Mouse (Mus musculus) CH12.LX (cell line): ENCODE measurements around the gene Apba1. TPM values are rescaled to one million over a fixed set of nuclear protein-coding genes. Genes with fewer than 3 reads are reported as not detected.

Source experiments
- DNase-seq: peaks from one replicate; pipeline ENCODE4 v3.0.0-alpha.2; 2013; ENCODE audit errors: extremely low read depth
- H3K27ac ChIP-seq: 2 replicates; pipeline ENCODE4 v1.5.1; 2012; ENCODE audit warnings: low read depth, mild to moderate bottlenecking, control low read depth, moderate library complexity; ENCODE audit not compliant: insufficient read depth
- H3K27me3 ChIP-seq: replicated peaks from 2 replicates; pipeline ENCODE3; 2012; ENCODE audit warnings: inconsistent platforms
- H3K36me3 ChIP-seq, 2 experiments: replicated peaks in 1 of 2; 2 replicates each; pipeline versions ENCODE3 to v1.6.1; 2012; ENCODE audit warnings: inconsistent platforms in 1 of 2, low read length in 1 of 2, mild to moderate bottlenecking in 1 of 2, mixed read lengths in 1 of 2, moderate library complexity in 1 of 2; ENCODE audit not compliant: control insufficient read depth in 1 of 2, insufficient read depth in 1 of 2
- H3K4me1 ChIP-seq, 2 experiments: 2 replicates each; pipeline ENCODE4 v1.6.1; 2012; ENCODE audit warnings: inconsistent platforms in 1 of 2, moderate library complexity in 1 of 2; ENCODE audit not compliant: insufficient read depth in 2 of 2, control insufficient read depth in 1 of 2
- H3K4me2 ChIP-seq: 2 replicates; pipeline ENCODE4 v1.6.1; 2012; ENCODE audit warnings: low read depth, mild to moderate bottlenecking, control low read depth; ENCODE audit not compliant: poor library complexity, insufficient read depth, severe bottlenecking
- H3K4me3 ChIP-seq, 3 experiments: fragments of 150-350 bp in 1 of 3; sonication (generic) in 1 of 3; replicated peaks in 1 of 3; 2 replicates each; pipeline versions ENCODE3 to v1.5.1; 2011 to 2012; ENCODE audit warnings: low read depth in 2 of 3, low read length in 2 of 3, mild to moderate bottlenecking in 2 of 3, moderate library complexity in 2 of 3, control low read depth in 1 of 3, improper control_type of control experiment in 1 of 3, inconsistent platforms in 1 of 3, mixed read lengths in 1 of 3; ENCODE audit not compliant: poor library complexity in 1 of 3
- H3K79me2 ChIP-seq: replicated peaks from 2 replicates; pipeline ENCODE4 v1.6.1; 2012; ENCODE audit warnings: mild to moderate bottlenecking, moderate library complexity; ENCODE audit not compliant: control insufficient read depth, poor library complexity, insufficient read depth, severe bottlenecking; ENCODE audit errors: extremely low read depth
- H3K9ac ChIP-seq: 2 replicates; pipeline ENCODE4 v1.6.1; 2012; ENCODE audit warnings: low read depth, mild to moderate bottlenecking, control low read depth, moderate library complexity; ENCODE audit not compliant: insufficient read depth
- H3K9me3 ChIP-seq: replicated peaks from 2 replicates; pipeline ENCODE3; 2012; ENCODE audit warnings: low read length, inconsistent platforms, mixed read lengths
- CHD1 ChIP-seq: IDR thresholded peaks from 2 replicates; pipeline ENCODE4 v1.6.1; 2012; ENCODE audit warnings: low read depth, low read length, improper control_type of control experiment, inconsistent platforms
- CHD2 ChIP-seq: IDR thresholded peaks from 2 replicates; pipeline ENCODE4 v1.6.1; 2011; ENCODE audit warnings: low read length, improper control_type of control experiment
- ETS1 ChIP-seq: conservative IDR thresholded peaks from 2 replicates; pipeline ENCODE4 v1.6.1; 2012; ENCODE audit warnings: low read depth, mild to moderate bottlenecking, inconsistent platforms, low read length, improper control_type of control experiment, moderate library complexity
- JUN ChIP-seq: IDR thresholded peaks from 2 replicates; pipeline ENCODE4 v1.6.1; 2011; ENCODE audit warnings: low read depth, mild to moderate bottlenecking, low read length, improper control_type of control experiment, moderate library complexity; ENCODE audit not compliant: insufficient read depth
- KAT2A ChIP-seq: IDR thresholded peaks from 2 replicates; pipeline ENCODE4 v1.6.1; 2012; ENCODE audit warnings: low read length, improper control_type of control experiment, inconsistent platforms; ENCODE audit not compliant: insufficient replicate concordance
- MAZ ChIP-seq: IDR thresholded peaks from 2 replicates; pipeline ENCODE4 v1.6.1; 2012; ENCODE audit warnings: low read depth, mild to moderate bottlenecking, inconsistent platforms, low read length, improper control_type of control experiment, moderate library complexity
- MYC ChIP-seq: IDR thresholded peaks from 2 replicates; pipeline ENCODE4 v1.6.1; 2011; ENCODE audit warnings: low read depth, mild to moderate bottlenecking, improper control_type of control experiment, low read length
- NRF1 ChIP-seq: IDR thresholded peaks from 2 replicates; pipeline ENCODE4 v1.6.1; 2014; ENCODE audit warnings: low read depth, mild to moderate bottlenecking, inconsistent platforms, low read length, improper control_type of control experiment, moderate library complexity
- PAX5 ChIP-seq: IDR thresholded peaks from 2 replicates; pipeline ENCODE4 v1.6.1; 2012; ENCODE audit warnings: low read length, inconsistent platforms, mixed read lengths
- POLR2AphosphoS2 ChIP-seq: IDR thresholded peaks from 2 replicates; pipeline ENCODE4 v1.6.1; 2011; ENCODE audit warnings: low read depth, low read length, improper control_type of control experiment
- RCOR1 ChIP-seq: conservative IDR thresholded peaks from 2 replicates; pipeline ENCODE4 v1.6.1; 2012; ENCODE audit warnings: low read depth, mild to moderate bottlenecking, inconsistent platforms, low read length, improper control_type of control experiment
- SMC3 ChIP-seq: IDR thresholded peaks from 2 replicates; pipeline ENCODE4 v1.6.1; 2011; ENCODE audit warnings: low read depth, low read length, improper control_type of control experiment
- TCF12 ChIP-seq: IDR thresholded peaks from 2 replicates; pipeline ENCODE4 v1.6.1; 2014; ENCODE audit warnings: low read depth, mild to moderate bottlenecking, inconsistent platforms, low read length, improper control_type of control experiment
- USF2 ChIP-seq: conservative IDR thresholded peaks from 2 replicates; pipeline ENCODE4 v1.6.1; 2011; ENCODE audit warnings: low read depth, low read length, improper control_type of control experiment
- ZKSCAN1 ChIP-seq: IDR thresholded peaks from 2 replicates; pipeline ENCODE4 v1.6.1; 2012; ENCODE audit warnings: low read depth, inconsistent platforms, low read length, improper control_type of control experiment, borderline replicate concordance
- ZNF384 ChIP-seq: IDR thresholded peaks from 2 replicates; pipeline ENCODE4 v1.6.1; 2012; ENCODE audit warnings: low read depth, low read length, improper control_type of control experiment, inconsistent platforms
- dilution Hi-C: fragments of 300-500 bp; cut with MboI; formaldehyde crosslinking; loops from 2 replicates; pipeline ENCODE4 v1.14.3; 2020; ENCODE audit warnings: low sequenced_read_pairs; ENCODE audit not compliant: extremely low pct_unique_long_range_greater_than_20kb, extremely low pct_ligation_motif_present
- in situ Hi-C: fragments of 300-500 bp; cut with MboI; formaldehyde crosslinking; loops from 3 replicates; pipeline ENCODE4 v1.14.3; 2019; ENCODE audit warnings: low sequenced_read_pairs, low pct_ligation_motif_present, low pct_unique_long_range_greater_than_20kb, mixed read lengths
- polyA plus RNA-seq: library from polyadenylated mRNA; unstranded; fragments of >175 nt; gene quantifications from 2 replicates; pipeline ENCODE4 v1.2.1, GENCODE M21; 2012; ENCODE audit warnings: low read depth; ENCODE audit not compliant: insufficient read length
- total RNA-seq, 2 experiments: library from RNA; depleted of rRNA; stranded (reverse); fragments of 300-350 nt in 1 of 2; fragments of >200 nt in 1 of 2; gene quantifications; 2 replicates each; pipeline ENCODE4 v1.2.3; 2012 to 2014

The Apba1 gene
- total and polyA plus RNA-seq, 3 experiments: 0.08 to 0.24 (median 0.09) TPM

DNA sequence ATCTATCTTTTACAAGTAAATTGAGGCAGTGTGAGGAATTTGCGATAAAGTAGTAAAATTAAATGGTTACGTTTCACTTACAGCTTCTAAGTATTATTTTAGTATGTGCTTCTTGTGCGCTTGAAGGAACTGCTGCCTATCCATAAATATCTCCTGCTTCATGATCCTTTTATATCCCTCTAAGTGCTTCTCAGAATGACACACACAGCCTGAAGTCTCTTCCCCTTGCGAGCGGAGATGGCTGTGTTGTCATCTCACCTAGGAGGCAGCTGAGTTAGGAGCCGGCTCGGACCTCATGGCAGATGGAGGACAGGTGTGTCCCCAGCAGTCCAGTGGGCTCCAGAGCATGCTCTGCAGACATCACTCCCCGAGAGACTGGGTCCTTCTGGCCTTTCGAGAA, 163.9 kb downstream of the Apba1 start:
- DNase-seq: no peak
- Histone ChIP-seq H3K4me1 (peaks cover 0 to 8% of the 10 kb centered on the region in 2 experiments; a peak in 1 of 4 replicates), H3K79me2 (no peaks in the 10 kb centered on the region), H3K4me3 (no peak overlapping the region), H3K9ac (no peak overlapping the region), H3K4me2 (no peak overlapping the region), H3K27me3 (no peaks in the 10 kb centered on the region), H3K27ac (no peak overlapping the region), H3K36me3 (no peaks in the 10 kb centered on the region), H3K9me3 (no peaks in the 10 kb centered on the region)
- dilution Hi-C loops (no loop called here), in situ Hi-C loops (no loop called here)
- TF ChIP-seq NRF1: no peak
- TF ChIP-seq JUN: no peak
- no peak for TF ChIP-seq ZNF384
- TF ChIP-seq KAT2A: no peak

DNA sequence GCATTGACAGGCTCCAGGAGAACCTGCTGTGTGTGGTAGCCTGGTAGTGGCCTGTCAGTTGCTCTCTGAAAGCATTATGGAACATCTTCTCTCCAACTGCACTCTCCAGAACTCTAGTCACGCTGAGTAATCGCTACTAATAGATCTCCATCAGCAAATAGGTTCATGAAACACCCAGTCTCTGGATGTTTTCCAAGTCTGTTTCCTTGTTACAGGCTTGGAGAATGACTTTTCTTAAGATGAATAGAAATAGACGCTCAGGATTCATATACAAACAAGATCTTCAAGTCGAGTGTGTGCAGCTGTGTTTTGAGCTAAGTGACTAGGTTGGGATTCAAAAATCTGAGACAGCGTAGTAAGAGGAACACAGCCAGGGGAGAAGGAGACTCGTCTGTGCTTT, 165.4 kb downstream of the Apba1 start:
- Histone ChIP-seq H3K27me3 (no peaks in the 10 kb centered on the region), H3K36me3 (no peaks in the 10 kb centered on the region), H3K9ac (no peak overlapping the region), H3K9me3 (no peaks in the 10 kb centered on the region), H3K79me2 (no peaks in the 10 kb centered on the region), H3K27ac (no peak overlapping the region), H3K4me3 (no peak overlapping the region), H3K4me2 (no peak overlapping the region), H3K4me1 (peaks cover 0 to 6% of the 10 kb centered on the region in 2 experiments; a peak in 1 of 4 replicates)
- in situ Hi-C loops: no loop called here
- TF ChIP-seq RCOR1: no peak
- no peak for TF ChIP-seq MAZ
- TF ChIP-seq JUN: no peak
- no peak for TF ChIP-seq MYC
- TF ChIP-seq CHD2: no peak
- TF ChIP-seq ETS1: no peak
- no peak for TF ChIP-seq ZKSCAN1
- no peak for TF ChIP-seq POLR2AphosphoS2
- no peak for TF ChIP-seq SMC3
- no peak for TF ChIP-seq PAX5
- TF ChIP-seq CHD1: no peak
- no peak for TF ChIP-seq USF2
- no peak for TF ChIP-seq TCF12
- dilution Hi-C loops: no loop called here
- DNase-seq: no peak
